Mouse (Mus musculus) cerebellum, adult 2 months (tissue): ENCODE results near the gene Gpsm3. TPM values are rescaled to one million over a fixed set of nuclear protein-coding genes. Genes with fewer than 3 reads are reported as not detected.

Experiments used
- DNase-seq, 2 experiments: peaks; one replicate each; pipeline ENCODE4 v3.0.0; 2021
- H3K27ac ChIP-seq: fragments of 200-500 bp; 2 replicates; pipeline ENCODE4 v1.5.1; 2012; ENCODE audit warnings: low read length, control low read depth, inconsistent platforms; ENCODE audit not compliant: insufficient read depth
- H3K27me3 ChIP-seq: fragments of 200-500 bp; 2 replicates; pipeline ENCODE4 v1.6.1; 2012; ENCODE audit warnings: inconsistent platforms, mild to moderate bottlenecking, low read length, moderate library complexity; ENCODE audit not compliant: control insufficient read depth, insufficient read depth
- H3K4me1 ChIP-seq: fragments of 200-500 bp; 2 replicates; pipeline ENCODE4 v1.6.1; 2011; ENCODE audit warnings: low read length; ENCODE audit not compliant: control insufficient read depth, insufficient read depth
- H3K4me3 ChIP-seq: fragments of 200-500 bp; replicated peaks from 2 replicates; pipeline ENCODE3; 2011; ENCODE audit warnings: mild to moderate bottlenecking, low read depth, low read length, control low read depth; ENCODE audit not compliant: insufficient read depth
- CTCF ChIP-seq: fragments of 200-500 bp; IDR thresholded peaks from 2 replicates; pipeline ENCODE4 v1.5.1; 2011; ENCODE audit warnings: low read depth, mild to moderate bottlenecking, control low read depth, low read length, moderate library complexity, borderline replicate concordance; ENCODE audit not compliant: insufficient read depth
- POLR2A ChIP-seq: fragments of 200-500 bp; IDR thresholded peaks from 2 replicates; pipeline ENCODE4 v1.6.1; 2011; ENCODE audit warnings: low read length, control low read depth, borderline replicate concordance; ENCODE audit not compliant: insufficient read depth
- WGBS: fragments of 180-500 bp; shearing (Covaris S2); methylation state at CpG from one replicate; pipeline ENCODE4 v1.1.7; 2018; 5-methylcytosine and 5-hydroxymethylcytosine counted together
- polyA plus RNA-seq: library from polyadenylated mRNA; depleted of rRNA; stranded (reverse); fragments of >200 nt; gene quantifications from 2 replicates; pipeline ENCODE4 v1.2.3, GENCODE M21; 2012

Gene Gpsm3
- polyA plus RNA-seq, 1 experiment, result 3.1 TPM

GRCm38 (mm10) chr17:34590154-34590987 is 765 bp downstream of the Gpsm3 start:
- TF ChIP-seq POLR2A, result no peak
- no peak for TF ChIP-seq CTCF
- H3K27ac ChIP-seq, result peak overlapping the region; percentile 99; the same call in 1 of the 2 replicates
- DNase-seq, result peak; percentile 13 to 25
- H3K27me3 ChIP-seq, result no peaks in the 10 kb centered on the region
- H3K4me3 ChIP-seq, result no peak overlapping the region
- 67% methylated on average over 15 of the region's 15 CpGs for WGBS
- peaks cover 23% of the 10 kb centered on the region for H3K4me1 ChIP-seq

DNA sequence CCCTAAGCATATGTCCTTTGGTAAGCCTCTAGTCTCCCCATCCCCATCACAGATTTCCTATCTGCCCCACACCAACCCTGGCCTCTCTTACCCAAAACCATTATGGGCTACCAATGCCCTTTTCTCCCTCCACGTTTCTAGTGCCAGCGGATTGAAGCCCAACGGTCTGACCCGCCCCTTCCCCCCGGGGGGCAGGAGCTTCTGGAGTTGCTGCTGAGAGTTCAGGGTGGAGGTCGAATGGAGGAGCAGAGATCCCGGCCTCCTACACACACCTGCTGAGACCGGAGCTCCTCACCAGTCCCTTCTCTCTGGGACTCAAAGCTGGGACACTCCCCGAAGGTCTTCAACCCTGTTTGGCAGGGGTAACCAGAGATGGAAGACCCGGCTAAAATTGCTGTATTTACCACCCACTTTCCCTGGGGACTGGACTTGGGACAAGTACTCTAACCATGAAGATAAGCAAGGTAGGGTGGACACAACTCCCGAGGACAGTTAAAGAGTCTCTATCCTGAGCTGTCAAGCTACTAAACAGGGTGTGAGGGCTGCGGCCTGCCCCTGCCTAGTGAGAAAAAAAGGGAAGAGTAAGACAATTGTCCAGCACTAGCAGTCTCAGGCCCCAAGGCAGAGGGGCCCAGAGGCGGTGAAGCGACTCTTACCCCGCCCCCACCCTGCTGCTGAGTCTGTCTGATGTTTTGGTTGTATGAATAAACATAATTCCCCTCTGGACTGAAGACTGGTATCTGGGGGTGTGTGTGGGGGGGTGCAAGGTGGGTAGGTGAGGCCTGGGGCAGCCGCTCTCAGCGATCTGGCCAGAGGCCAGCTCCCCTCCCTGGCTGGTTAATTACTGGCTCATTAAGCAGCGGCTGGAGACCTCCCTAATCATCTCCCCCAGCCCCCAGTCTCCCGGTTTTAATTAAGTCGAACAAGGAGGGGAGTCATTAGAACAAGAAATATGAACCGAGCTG is 1.7 kb downstream of the Gpsm3 start, which contains the start of gene Pbx2:
Pbx2 (plus strand) TSS at position 238 of the 965 bp plus-strand sequence.
- peaks cover 21% of the 10 kb centered on the region for H3K4me1 ChIP-seq
- DNase-seq, result peak; percentile 35 to 43
- H3K4me3 ChIP-seq, result peak within 1 kb of the TSS; percentile 95
- no peak for TF ChIP-seq POLR2A
- WGBS, result 6% methylated on average over 21 of the region's 21 CpGs
- no peaks in the 10 kb centered on the region for H3K27me3 ChIP-seq
- H3K27ac ChIP-seq, result peak within 1 kb of the TSS; percentile 99

GRCm38 (mm10) chr17:34591994-34592375 is 2.4 kb downstream of the Gpsm3 start:
- Histone ChIP-seq H3K27me3 (no peaks in the 10 kb centered on the region), H3K4me1 (peaks cover 20% of the 10 kb centered on the region), H3K27ac (peak overlapping the region; percentile 99), H3K4me3 (peak overlapping the region; percentile 95)
- WGBS, result 0% methylated on average over 23 of the region's 35 CpGs
- DNase-seq, result peak; percentile 81 to 86
- TF ChIP-seq POLR2A (peak; percentile 66; the same call in 1 of the 2 replicates), CTCF (no peak)

DNA sequence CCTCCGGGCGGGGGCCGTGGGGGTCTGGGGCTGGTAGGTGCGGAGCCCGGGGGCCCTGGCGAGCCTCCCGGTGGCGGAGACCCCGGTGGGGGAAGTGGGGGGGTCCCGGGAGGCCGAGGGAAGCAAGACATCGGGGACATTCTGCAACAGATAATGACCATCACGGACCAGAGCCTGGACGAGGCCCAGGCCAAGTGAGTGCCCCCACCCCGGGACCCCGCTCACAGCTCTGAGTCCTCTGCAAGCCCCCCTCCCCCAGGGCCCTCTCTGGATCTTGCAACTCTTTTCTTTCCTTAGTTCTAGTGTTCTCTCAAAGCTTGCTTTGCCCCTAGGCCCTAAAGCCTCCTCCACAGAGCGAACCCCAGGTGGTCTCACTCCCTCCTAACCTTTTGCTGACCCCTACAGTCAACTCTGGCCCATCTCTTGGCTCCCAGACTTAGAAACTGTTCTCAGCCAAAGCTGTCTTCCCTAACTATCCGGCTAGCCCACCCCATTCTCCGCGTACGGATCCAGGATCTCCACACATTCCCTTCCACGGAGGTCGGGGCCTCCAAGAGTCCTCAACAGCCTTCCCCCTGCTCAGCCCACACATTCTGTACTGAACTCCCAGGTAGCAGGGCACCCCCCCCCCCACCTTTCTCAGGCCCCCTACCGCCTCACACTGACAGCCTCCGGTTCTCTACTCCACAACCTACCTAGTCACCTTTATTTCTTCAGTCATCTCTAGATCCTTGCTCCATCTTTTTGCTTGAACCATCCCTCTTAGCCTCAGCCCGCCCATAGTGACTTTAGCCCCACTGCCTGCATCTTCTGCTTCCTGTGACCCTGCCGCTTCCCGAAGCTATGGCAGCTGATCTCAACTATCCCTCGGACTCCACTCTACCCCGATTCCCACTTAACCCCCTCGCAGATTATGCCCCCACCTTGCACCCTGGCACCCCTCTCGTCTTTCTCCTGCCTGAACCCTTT is 3.3 kb downstream of the Gpsm3 start:
- peak overlapping the region; percentile 76 for H3K27ac ChIP-seq
- H3K27me3 ChIP-seq, result no peaks in the 10 kb centered on the region
- TF ChIP-seq CTCF (no peak), POLR2A (peak; percentile 27; the same call in 1 of the 2 replicates)
- under 1% methylated on average over 32 of the region's 32 CpGs for WGBS
- H3K4me1 ChIP-seq, result peaks cover 20% of the 10 kb centered on the region
- DNase-seq, result peak; percentile 61 to 65
- H3K4me3 ChIP-seq, result peak overlapping the region; percentile 95

- Histone ChIP-seq H3K27ac (no peak overlapping the region), H3K4me1 (peaks cover 15% of the 10 kb centered on the region), H3K27me3 (no peaks in the 10 kb centered on the region), H3K4me3 (peak overlapping the region; percentile 95)
- WGBS, result 40% methylated on average over 33 of the region's 34 CpGs
- DNase-seq, result peak; percentile 22 to 37
- no peak for TF ChIP-seq POLR2A
- TF ChIP-seq CTCF, result no peak
Observed at GRCm38 (mm10) chr17:34593752-34594525, 4.3 kb downstream of the Gpsm3 start.

DNA sequence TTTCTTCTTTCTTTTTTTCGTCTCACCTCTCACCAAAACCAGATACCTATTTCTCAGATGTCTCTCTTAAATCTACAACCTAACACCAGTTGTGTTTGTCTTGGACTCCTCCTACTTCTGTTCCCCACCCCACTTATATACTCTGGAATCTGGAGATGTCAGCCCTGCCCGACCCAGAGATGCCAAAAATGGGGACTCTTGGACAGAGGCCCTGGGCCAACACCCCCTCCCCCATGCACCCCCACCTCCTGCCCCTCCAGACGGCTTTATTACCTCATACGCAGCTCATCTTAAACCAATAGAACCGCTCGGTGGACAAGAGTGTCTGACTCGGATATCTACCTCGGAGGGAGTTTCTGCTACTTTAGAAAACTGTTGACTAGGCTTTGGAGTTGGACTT is 6.5 kb downstream of the Gpsm3 start:
- 66% methylated on average over 8 of the region's 8 CpGs for WGBS
- Histone ChIP-seq H3K27me3 (no peaks in the 10 kb centered on the region), H3K27ac (no peak overlapping the region), H3K4me1 (peaks cover 5% of the 10 kb centered on the region), H3K4me3 (no peak overlapping the region)
- TF ChIP-seq POLR2A (no peak), CTCF (no peak)
- DNase-seq, result no peak
